Mouse (Mus musculus) MN1 (cell line): ENCODE results near the gene Coq7.
A peak's percentile ranks its signal among the peaks of the same experiment; 100 is the strongest.

Experiments used
- DNase-seq: peaks from one replicate; pipeline ENCODE4 v3.0.0-alpha.2; 2016; ENCODE audit warnings: low spot score

Gene Coq7

GRCm38 (mm10) chr7:118533178-118533578 lies at the start of gene Coq7:
TSS of gene Coq7 (minus strand) at chr7:118533356.
- peak; percentile 99 for DNase-seq

GRCm38 (mm10) chr7:118579938-118580337 lies 46.8 kb upstream of the Coq7 start:
- DNase-seq: no peak

DNA sequence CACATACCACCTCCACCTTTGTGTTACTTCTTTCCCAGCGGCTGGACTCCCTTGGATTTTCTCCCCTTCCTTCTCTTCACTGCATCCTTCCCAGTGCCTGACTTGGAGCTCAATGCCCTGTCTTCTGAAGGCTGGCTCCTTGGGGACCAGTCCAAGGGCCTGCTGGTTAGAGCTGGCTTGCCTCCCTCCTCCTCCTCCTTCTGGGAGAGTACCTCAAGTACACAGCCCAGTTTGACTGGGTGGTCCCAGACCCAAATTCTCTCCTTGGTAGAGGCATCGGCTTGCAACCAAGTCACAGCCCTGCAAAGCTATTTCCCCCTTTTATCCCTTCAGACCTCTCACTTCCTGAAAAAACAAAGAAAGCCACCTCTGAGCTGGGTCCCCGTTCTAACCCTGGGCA lies 45.1 kb upstream of the Coq7 start:
- DNase-seq: no peak

DNA sequence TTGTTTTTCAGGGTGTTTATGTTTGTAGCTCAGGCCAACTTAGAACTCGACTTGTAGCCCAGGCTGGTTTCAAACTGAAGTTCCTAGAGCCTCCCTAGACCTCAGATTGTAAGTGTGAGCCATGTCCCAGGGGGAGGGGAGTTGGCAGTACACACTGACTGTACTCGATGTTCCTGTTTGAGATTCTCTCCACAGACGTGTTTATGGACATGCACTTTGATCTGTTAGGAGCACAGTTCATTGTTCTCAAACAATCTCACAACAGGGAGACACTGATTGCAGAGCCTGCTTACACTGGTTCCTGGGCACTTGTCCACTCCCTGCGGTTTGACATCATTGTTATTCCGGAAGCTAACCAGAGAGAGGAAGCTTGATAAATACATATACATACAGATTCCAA lies 38.9 kb upstream of the Coq7 start:
- no peak for DNase-seq

DNA sequence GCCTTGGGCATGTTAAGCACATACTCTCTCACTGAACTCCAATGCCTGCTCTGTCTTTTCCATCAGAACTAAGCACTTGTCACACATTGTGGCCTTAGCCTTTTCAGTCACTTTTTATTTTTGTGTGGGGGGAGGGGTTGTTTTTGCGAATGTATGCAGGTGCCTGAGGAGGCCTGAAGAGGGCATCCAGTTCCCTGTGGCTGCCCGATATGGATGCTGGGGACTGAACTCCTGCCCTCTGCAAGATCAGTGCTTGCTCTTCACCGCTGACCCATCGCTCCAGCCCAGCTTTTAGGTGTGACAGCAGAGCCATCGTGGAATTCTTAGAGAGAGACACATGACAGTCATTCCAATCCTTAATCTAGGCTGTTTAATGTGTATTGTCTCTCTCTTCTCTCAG lies 38.2 kb upstream of the Coq7 start:
- DNase-seq: no peak

- DNase-seq: no peak
These were observed 36.0 kb upstream of the Coq7 start for GRCm38 (mm10) chr7:118569121-118569543.

GRCm38 (mm10) chr7:118554290-118554689 lies 21.1 kb upstream of the Coq7 start:
- peak; percentile 35 for DNase-seq

- no peak for DNase-seq
These were observed 20.7 kb upstream of the Coq7 start for GRCm38 (mm10) chr7:118553881-118554280.

DNA sequence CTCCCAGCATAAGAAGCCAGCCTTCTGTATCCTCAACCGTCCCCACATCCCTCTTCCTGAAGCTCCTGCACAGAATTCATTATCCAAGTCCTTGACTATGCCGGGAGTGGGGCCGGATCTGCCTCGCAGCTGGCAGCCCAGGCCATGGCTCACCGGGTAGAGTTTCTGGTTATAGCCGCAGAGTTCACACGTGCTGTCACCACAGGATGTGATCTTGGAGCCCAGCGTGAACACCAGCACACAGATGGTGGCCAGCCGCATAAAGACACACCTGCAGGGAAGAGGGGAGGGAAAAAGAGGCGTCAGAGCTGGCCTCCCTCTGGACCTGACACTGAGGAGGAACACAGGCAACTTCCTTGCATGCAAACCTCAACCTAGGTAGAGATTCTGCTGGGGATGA lies 14.3 kb upstream of the Coq7 start:
- DNase-seq: no peak

DNA sequence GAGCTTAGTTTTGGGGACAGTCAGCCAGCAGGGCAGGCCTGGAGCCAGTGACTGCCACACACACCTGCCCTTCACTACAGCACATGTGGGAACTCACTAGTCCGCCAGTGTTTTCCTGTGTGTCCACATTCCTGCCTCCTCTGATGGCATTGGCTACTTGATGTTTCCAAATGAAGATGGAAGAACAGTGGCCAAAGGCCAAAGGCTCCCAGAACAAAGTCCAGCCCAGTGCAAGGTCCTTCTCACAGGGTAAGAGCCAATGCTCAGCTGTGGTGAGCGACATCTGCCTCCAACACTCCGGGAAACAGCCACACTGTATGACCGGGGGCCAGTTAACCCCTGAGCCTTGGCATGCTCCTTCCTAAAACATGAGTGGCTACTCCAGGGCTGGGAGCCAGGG lies 11.0 kb upstream of the Coq7 start:
- DNase-seq: no peak

DNA sequence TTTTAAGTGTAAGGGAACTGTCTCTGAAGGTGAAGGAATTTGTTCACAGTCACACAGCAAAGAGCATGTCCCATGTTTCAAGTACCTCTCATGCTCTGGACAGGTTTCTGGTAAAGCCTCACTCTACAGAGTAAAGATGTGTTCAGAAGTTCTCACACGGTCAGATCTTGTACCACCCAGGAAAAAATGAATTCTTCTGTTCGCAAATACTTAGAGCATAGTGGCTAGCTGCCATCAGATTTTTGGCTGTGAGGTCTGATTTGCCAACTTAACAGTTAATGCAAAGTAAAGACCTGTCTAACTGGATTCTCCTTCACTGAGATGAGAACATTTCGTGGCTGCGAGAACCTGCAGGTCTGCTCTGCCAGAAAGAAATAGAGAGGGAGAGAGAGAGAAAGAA lies 1.9 kb upstream of the Coq7 start:
- DNase-seq: no peak

- peak; percentile 62 for DNase-seq
These were observed 1.2 kb upstream of the Coq7 start for GRCm38 (mm10) chr7:118534326-118534725.

- peak; percentile 94 for DNase-seq
These were observed 508 bp downstream of the Coq7 start for GRCm38 (mm10) chr7:118532519-118533177.

DNA sequence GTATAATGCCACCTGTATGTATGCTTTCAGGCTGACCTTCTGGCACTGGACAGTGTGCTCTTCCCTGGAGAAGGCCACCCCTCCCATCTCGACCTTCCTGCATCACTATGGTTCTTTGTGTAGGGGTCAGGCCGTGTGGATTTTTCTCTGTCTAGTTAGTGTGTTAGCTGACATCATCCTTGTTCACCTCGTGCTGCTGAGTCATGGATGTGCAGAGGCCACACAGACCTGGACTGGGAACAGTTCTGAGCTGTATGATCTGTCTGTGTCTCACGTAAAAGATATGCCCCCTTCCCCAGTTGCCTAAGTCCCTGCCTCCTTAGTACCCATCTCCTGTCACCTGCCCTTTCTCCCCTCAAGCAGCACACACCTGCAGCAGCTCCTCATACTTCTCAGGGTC lies 6.2 kb downstream of the Coq7 start:
- no peak for DNase-seq

DNA sequence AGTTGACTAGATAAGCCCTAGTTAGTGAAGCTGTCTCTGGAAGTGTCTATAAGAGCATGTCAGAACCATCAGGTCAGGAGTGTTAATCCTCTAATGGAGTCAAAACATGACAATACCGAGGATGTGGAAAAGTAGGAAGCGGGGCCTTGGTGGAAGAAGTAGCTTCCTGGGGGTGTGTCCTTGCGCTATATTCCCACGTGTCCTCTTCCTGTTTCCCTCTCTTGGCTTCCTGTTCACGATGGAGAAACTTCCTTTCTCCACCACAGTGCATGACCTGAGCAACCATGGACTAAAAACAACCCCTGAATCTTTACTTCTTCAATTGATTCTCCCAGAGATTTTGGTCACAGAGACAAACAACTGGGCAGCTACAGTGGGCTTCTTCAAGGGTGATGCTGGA lies 11.1 kb downstream of the Coq7 start:
- no peak for DNase-seq

- DNase-seq: no peak
These were observed 13.5 kb downstream of the Coq7 start for GRCm38 (mm10) chr7:118519661-118520060.

DNA sequence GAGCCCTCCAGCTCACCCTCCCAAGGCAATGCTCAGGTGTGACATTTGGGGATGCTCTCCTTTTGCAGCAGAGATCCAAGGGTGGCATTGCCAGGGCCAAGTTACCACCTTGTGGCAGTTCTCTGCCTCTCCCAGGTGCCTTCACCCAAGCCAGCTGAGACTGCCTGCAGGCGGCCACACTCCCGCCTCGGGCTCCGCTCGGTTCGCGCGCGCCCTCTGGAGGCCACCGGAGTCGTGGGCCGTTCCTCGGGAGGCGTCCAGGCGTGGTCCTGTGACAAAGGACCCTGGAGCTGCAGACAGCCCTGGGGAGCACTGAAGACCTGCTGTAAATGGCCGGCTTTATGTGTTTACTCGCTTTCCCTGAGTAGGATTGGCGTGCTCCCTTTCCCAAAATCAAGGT lies 14.5 kb downstream of the Coq7 start:
- peak; percentile 74 for DNase-seq

GRCm38 (mm10) chr7:118517819-118518218 lies 15.3 kb downstream of the Coq7 start:
- peak; percentile 34 for DNase-seq

DNA sequence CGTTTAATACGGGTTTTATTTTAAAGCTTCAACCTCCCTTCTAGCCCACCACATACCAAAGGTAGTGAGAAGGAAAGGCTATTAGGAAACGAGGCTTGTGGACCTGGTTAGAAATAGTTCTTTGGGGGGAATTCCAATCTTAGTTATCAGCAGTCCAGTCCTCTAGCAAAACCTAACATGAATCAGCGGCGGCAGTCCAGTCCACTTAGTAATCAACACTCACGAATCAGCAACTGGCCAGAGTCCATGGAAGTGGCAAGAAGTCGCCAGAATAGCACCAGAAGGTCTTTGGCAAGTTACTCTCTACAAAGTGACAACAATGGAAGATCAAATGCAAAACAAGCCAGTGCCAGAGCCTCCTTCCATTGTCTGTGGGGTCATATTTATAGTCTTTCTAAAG lies 24.6 kb downstream of the Coq7 start:
- no peak for DNase-seq

DNA sequence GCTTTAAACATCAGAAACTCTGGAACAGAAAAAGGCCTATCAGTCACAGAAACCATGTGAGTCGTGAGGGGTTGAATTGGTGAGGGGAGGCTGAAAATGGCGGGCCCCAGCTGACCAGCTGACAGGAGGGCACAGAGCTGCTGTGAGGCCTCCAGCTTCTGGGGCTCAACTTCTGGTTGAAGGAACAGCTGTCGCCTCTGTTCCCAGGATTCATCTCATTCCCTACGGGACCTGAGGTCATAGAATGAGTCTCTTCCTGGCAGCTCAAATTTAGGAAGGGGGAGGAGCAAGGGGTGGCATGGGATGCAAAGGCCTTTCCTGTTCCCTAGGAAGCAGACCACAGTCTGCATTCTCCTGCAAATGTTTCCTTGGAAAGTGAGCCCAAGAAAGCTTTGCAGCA lies 29.3 kb downstream of the Coq7 start:
- no peak for DNase-seq

DNA sequence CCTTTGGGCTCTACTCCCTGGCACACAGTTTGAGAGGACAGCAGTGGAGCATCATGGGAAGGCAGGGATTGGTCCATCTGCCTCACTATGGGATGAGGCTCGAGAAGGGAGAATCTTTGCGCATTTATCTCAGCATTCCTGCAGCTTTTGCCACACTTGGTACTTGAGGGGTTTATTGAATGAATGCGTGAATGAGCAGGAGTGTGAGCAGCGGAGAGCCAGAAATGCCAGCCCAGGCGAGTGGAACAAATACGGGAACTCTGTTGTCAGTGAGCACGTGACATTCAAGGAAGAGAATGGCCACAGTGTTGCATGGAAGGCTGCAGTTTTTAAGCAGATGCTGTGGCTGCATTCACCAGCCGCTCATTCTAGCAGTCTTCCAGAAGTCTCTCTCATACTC lies 30.8 kb downstream of the Coq7 start:
- DNase-seq: no peak

- no peak for DNase-seq
These were observed 33.2 kb downstream of the Coq7 start for GRCm38 (mm10) chr7:118499784-118500435.

DNA sequence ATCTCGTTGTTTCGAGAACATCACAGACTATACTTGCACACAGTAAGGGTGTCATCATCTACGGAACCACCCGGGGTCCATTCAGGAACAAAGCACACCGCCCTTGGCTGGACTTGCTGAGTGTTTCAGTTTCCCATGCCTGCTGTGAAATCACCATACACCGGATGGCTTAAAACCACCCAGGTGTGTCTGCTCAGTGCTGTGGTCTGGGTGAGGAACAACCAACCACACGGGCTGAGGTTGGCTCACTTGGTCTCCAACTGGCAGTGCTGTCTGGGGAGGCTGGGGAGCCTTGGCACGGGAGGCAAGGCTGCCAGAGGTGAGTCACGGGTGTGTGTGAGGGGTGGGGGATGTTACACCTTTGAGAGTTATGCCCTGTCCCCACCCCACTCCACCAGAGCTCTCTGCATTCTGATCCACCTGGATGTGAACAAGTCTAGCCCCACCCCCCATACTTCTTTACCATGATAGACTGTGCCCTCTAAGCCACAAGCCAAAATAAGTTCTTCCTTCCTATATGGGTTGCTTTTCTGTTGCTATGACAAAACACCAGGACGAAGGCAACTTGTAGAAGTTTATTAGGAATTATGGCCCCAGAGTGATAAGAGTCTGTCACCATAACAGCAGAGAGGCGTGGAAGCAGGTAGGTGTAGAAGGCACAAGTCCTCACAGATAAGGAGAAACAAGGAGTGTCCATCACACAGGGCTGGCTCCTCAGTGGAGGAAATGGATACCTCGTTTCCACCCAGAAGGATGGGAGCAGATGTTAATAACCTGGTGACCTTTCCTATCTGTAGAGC lies 34.0 kb downstream of the Coq7 start:
- no peak for DNase-seq
